Mouse (Mus musculus) cerebral cortex, adult 2 months (tissue): ENCODE measurements around the gene Il1rapl2.

Experiments
- WGBS: fragments of 180-500 bp; shearing (Covaris S2); methylation state at CpG from one replicate; pipeline ENCODE4 v1.1.7; 2018; 5-methylcytosine and 5-hydroxymethylcytosine counted together

Il1rapl2 gene

GRCm38 (mm10) chrX:138234626-138235025 lies 664.2 kb downstream of the Il1rapl2 start:
- WGBS = 74% methylated on average over 4 of the region's 4 CpGs

DNA sequence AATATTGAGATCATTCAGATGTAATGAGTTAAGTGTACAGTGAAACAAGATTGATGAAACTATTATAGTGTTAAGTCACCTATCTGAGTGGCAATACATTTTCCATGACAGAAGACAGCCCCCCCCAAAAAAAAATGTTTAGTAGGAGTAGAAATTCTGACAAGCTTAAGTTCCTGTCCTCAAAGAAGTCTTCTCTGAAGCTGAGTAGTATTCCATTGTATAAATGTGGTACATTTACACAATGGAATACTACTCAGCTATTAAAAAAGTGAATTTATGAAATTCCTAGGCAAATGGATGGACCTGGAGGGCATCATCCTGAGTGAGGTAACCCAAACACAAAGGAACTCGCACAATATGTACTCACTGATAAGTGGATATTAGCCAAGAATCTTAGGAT lies 778.3 kb downstream of the Il1rapl2 start:
- 80% methylated on average over 1 of the region's 1 CpGs for WGBS

DNA sequence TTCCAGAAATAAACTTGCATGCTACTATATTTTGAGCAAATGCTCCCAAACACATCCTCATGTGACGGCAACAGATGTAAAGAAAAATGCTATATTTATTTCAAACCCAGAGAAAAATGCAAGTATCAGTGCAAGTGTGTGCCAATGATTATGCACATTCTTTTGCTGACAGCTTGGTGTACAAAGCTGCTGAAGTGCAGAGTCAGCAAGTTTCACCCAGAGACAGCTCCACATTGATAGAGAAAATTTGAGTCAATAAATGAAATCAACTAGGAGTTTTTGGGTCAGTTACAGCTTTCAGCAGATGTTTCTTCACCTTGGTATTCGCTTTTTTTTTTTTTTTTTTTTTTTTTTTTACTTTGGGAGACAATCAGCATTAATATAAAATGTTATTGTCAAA lies 863.4 kb downstream of the Il1rapl2 start:
- 34% methylated on average over 2 of the region's 2 CpGs for WGBS

DNA sequence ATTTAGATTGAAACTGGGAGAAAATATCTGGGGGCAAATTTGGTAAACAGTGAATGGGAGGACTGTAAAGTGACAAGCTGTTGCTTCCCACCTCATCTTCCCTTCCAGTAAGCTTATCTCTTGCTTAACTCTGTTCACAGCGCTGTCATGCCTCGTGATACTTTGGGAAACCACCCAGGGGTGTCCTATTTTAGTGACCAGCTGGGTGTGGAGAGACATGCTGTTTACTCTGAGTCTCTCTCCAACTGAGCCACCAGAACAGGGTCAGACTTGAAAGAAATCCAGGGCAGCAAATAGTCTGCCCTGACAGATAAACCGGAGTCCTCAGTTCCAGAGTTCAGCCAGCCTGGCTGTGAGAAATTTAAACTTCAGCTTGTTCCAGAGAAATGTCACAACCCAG lies 867.5 kb downstream of the Il1rapl2 start:
- 53% methylated on average over 3 of the region's 3 CpGs for WGBS

DNA sequence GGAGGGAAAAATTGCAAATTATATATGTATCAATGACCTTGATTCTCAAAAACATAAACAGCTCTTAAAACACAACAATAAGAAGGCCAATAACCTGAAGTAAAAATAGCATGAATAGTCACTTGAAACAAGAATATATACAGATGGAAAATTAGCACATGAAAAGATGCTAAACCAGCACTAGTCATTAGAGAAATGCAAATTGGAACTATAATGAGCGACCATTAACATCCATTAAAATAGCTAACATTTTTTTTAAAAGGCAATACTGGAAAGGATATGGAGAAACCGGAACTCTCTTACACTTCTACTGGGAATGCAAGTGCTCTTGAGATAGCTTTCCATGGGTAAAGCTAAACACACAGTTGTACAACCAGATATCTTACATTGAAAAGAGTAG lies 879.4 kb downstream of the Il1rapl2 start:
- WGBS = 63% methylated on average over 2 of the region's 2 CpGs

GRCm38 (mm10) chrX:138478488-138478887 lies 908.1 kb downstream of the Il1rapl2 start:
- 72% methylated on average over 3 of the region's 3 CpGs for WGBS

DNA sequence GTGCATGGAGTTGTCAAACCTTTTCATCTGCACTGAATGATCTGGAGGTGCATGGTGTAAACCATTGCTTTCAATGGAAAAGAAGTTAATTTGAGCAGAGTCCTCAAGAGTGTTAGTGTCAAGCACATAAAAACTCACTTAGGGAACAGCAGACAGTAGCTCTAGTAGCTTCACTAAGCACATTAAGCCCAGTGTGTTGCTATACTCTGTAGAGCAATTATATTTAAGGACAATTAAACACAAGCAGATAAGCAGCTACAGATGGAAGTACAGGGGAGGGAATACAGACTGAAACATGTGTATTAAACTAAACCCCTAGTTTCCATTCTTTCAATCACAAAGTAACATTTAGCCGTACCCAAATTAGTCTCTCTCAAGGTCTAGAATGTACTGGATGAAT lies 930.1 kb downstream of the Il1rapl2 start:
- whole genome bisulfite sequencing = 68% methylated on average over 1 of the region's 1 CpGs

DNA sequence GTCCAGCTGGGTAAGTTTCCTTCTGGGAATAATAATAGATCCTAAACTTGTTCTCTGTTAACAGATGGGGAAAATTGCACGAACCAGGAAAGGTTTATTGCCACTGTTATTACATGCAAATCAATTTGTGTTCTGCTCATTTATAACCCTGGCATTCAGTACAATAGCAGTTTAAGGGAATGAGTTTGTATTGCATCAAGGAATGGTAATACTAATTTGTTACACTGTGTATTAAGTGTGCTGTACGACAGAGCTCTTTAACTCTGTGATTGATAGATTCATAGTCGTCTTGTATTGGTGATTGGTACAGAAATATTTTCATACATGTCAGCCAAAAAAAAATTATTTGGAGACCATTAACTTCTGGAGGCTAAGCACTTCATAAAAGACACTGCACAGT lies 934.6 kb downstream of the Il1rapl2 start:
- WGBS = 50% methylated on average over 3 of the region's 3 CpGs

DNA sequence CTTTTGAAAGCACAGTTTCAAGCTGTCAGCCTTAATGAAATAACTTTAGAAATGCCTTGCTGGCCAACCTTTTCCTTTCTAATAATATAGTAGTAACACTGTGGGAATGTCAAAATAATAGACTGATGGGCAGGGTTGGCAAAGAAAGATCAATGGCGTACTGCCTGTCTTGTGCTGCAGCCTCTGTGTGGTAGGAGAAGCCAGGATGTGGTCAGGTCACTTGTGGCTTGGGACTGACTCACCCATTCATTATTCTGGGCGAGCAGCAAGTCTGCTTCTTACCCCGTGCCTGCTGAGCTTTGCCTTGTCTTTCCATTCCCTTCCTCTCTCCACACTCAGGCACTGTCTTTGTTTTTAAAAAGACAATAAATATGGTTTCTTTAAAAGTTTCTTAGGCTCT lies 1049.7 kb downstream of the Il1rapl2 start:
- 60% methylated on average over 3 of the region's 3 CpGs for WGBS

DNA sequence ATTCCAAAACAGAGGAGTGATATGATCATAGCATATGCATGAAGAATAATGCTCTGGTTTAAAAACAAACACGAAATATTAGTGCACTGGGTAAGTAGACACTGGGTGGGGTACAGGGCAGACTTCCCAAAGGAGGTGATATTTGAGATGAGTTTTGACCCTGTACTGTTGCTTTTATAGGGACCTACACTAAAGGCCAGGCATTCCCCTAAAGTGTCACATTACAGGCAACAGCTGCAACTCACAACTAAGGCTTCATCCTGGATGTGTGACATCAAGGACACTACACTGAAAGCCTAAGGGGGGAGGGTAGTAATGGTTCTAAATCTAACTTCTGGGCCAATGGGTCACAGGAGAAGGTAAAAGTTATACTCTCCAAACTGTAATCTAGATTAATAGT lies 1152.0 kb downstream of the Il1rapl2 start:
- WGBS = 60% methylated on average over 1 of the region's 1 CpGs

- 86% methylated on average over 3 of the region's 3 CpGs for WGBS
These were observed 1230.5 kb downstream of the Il1rapl2 start for GRCm38 (mm10) chrX:138800958-138801357.

- WGBS = 51% methylated on average over 2 of the region's 2 CpGs
These were observed 1263.5 kb downstream of the Il1rapl2 start for GRCm38 (mm10) chrX:138833894-138834293.

- 96% methylated on average over 3 of the region's 3 CpGs for WGBS
These were observed 1268.0 kb downstream of the Il1rapl2 start for GRCm38 (mm10) chrX:138838381-138838780.
